Mouse (Mus musculus) adipocyte (in vitro differentiated cells): ENCODE data around the gene Dab1.

Experiments
- DNase-seq: peaks from one replicate; pipeline ENCODE4 v3.0.0-alpha.2; 2016; ENCODE audit warnings: low spot score

Gene Dab1

DNA sequence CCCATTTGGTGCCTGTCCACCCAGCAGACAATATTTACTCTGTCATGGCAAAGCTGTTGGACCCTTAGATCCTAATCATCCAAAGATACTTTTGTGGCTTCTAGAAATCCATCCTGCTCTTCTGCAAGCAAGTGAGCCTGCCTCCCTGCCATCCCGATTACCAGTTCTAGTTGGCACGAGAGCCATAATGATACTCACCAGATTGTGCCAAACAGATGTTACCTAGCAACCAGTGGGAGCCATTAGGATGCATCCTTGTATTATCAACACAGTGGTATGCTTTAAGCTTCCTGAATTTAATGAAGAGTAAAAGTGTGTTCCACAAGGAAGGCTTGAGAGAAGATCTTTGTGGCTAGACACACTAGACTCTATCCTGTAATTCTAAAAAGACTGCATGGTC lies 355.8 kb downstream of the Dab1 start:
- no peak for DNase-seq

- DNase-seq: no peak
Measured at GRCm38 (mm10) chr4:103993884-103994283, 374.7 kb downstream of the Dab1 start.

DNA sequence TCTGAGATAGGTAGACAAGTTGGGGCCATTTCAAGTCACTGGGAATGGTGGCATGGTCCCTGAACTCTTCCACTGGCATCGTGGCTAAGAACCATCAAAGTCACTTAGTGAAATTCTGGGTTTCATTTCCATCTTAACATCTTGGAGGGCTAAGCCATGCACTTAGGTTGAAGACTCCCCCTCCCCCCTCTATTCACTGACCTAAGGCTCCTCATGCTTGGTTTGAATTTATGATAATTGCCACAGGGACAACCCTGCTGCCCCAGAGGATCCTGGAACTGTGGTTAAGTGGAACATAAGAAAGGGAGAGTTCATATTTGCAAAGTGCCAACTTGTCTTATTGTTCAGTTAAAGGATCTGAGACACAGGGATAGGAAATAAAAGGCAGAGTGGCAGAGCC lies 375.2 kb downstream of the Dab1 start:
- no peak for DNase-seq

GRCm38 (mm10) chr4:104008406-104008805 lies 389.2 kb downstream of the Dab1 start:
- DNase-seq: no peak

- DNase-seq: no peak
Measured at GRCm38 (mm10) chr4:104011683-104012082, 392.5 kb downstream of the Dab1 start.

DNA sequence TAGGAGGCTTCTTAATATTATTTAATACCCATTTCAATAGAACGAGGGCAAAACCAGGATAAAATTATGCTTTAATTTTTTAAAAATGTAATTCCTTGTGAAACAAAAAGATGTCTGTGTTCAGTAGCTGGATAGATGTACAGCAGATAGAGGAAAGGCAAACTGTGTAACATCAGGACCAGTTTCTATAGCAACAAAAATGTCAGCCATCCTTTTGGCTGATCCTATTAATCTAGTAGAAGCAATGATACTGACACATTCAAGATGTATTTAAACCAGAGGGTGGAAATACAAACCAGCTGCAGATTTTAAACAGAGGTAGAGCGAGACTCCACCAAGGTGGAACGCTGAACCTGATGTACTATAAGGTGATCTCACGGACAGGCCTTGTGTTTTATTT lies 393.0 kb downstream of the Dab1 start:
- DNase-seq: no peak

- no peak for DNase-seq
Measured at GRCm38 (mm10) chr4:104025117-104025694, 406.0 kb downstream of the Dab1 start.

DNA sequence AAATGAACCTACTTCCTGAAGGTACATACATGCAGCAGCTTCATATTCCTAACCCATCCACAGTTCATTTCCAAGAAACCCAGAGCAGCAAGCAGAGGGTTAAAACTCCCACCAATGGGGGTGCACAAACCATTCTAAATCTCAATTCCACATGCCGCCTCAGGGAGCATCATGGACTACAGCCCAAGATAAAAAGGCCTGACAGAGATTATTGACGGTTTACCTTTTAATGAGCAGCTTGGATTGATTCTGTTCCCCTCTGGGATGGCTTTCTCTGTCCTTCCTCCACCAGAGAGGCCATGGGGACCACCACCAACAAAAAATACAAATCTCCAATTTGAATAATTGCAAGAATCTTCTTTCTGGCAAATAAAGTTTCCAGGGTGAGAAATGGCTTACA lies 407.7 kb downstream of the Dab1 start:
- DNase-seq: no peak

GRCm38 (mm10) chr4:104027239-104027638 lies 408.1 kb downstream of the Dab1 start:
- no peak for DNase-seq

DNA sequence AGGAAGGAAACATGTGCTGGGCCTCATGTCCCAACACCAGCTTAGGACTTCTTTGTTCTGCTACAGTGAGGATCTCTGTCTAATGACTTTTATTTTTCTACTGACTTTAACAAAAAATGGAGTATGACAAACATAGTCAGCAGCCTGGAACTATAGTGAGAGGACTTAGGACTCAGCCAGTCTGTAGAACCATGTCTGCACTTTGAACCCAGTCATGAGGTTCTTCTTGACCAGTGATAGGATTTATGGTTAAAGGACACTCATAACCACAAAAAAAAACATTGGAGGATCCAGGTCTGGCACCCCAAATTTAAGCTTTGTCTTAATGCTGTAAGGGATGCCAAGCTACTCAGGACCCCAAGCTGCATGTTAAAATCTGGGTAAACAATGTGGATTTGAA lies 416.9 kb downstream of the Dab1 start:
- no peak for DNase-seq

DNA sequence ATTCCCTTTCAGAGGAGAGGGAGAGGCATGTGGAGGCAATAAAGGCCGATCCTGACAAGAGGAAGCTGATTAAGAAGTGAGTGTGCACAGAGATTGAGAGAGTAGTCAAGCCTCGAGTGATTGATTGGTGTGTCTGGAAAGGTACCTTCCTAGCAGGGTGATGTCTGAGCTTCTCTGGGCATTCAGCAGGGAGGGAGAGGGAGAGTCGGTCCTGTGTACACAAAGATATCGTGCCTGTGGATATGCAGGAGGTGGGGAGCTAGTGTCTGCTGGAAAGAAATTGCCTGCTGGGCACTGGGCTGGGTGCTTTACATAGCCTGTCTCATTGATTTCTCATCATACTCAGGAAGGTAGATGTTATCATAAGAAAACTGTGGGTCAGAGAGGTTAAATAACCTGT lies 420.4 kb downstream of the Dab1 start:
- DNase-seq: no peak

GRCm38 (mm10) chr4:104043441-104043840 lies 424.3 kb downstream of the Dab1 start:
- no peak for DNase-seq

DNA sequence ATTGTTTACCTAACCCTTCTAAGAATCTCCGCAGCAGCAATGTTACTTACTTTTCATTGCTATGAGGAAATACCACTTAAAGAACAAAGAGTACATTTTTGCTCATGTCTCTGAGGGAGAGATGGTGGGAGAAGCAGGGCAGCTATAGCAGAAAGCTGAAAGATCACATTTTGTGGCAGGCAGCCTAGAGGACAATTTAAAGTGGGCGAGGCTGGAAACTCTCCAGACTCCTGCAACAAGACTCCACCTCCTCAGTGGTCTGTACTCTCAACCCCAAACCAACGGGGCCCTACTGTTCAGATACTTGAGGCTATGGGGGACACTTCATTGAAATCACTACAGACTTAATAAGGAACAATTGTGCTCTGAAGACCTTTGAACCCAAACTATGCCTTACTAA lies 425.5 kb downstream of the Dab1 start:
- no peak for DNase-seq

- no peak for DNase-seq
Measured at GRCm38 (mm10) chr4:104047966-104048804, 429.0 kb downstream of the Dab1 start.

GRCm38 (mm10) chr4:104057116-104057515 lies 438.0 kb downstream of the Dab1 start:
- no peak for DNase-seq

- no peak for DNase-seq
Measured at GRCm38 (mm10) chr4:104059569-104059968, 440.4 kb downstream of the Dab1 start.

GRCm38 (mm10) chr4:104062356-104062755 lies 443.2 kb downstream of the Dab1 start:
- no peak for DNase-seq

- no peak for DNase-seq
Measured at GRCm38 (mm10) chr4:104066901-104067300, 447.7 kb downstream of the Dab1 start.

DNA sequence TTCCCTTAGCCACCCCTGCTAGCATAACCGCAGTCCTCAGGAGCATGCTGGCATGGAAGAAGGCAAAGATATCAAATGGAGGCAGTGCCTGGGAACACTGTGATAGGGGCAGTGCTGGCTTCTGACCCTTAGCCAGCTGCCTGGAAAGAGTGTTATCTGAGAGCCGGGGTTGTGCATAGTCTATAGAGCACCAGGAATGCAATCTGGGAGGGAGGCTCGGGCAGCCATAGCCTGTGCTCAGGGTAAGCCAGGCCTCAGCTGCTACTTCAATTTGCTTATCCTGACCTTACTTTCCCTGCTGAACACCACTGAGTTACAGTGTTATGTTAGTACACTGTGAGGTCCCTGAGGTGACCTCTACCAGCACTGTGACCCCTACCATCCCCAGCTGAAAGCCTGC lies 448.6 kb downstream of the Dab1 start:
- DNase-seq: no peak

DNA sequence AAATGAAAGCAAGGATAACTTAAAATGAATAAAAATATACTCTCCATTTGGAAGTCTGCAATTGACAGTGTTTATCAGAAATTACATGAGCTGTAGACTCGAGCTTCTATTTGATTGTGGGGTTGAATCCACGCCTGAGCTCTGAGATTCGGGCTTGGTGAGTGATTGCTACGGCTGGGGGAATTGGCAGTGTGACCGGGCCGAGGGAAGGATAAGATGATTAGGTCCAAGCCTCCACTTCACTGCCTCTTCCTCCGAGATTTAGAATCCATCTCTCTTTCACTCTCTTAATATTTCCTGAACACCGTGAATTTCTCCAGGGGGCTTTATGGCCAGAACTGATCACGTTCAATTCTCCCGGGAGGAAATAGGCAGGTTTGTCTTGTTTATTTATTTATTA lies 452.1 kb downstream of the Dab1 start:
- DNase-seq: no peak

DNA sequence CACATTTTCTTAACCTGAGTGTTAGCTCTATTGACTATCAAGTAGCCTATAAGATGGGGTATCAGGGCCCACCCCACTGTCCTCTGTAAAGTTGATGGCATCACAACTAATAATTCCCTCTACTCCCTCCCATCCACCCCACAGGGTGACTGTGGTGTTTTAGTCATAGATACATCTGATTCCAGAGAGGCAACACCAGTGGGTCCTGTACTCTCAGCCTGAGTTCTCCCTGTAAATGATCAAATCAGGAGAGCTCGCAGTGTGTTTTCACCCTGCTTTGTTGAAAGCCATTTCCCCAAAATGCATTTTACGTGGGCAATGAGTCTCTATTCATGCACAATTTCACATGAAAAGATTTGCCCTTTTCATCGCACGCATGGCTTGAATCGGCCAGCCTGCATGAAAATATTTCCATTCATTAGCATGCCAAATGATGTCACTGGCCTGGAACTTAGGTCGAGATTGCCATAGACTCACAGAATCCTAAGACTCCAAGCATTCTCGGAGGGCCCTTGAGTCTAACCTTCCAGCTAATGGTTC lies 454.8 kb downstream of the Dab1 start:
- no peak for DNase-seq

- peak; percentile 55 for DNase-seq
Measured at GRCm38 (mm10) chr4:104077771-104078170, 458.6 kb downstream of the Dab1 start.

DNA sequence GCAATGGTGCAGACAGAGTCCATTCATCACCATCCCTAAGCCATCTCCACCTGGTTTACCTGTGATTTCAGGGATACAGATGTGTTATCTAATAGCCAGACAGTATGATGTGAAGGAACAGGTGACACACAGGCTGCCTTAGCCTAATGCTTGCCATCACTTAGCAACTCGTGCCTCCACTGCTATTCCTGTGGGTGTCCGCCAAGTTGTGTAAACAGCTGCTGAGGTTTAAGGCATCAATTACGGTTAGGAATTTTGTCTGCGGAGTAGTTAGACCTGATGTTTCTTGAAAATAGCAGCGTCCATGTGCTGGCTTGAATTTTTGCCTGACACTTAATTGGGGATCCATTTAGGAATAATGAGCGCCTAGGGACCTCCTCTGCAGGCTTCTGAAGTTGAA lies 487.1 kb downstream of the Dab1 start:
- no peak for DNase-seq

- no peak for DNase-seq
Measured at GRCm38 (mm10) chr4:104111614-104112013, 492.5 kb downstream of the Dab1 start.
